Mouse (Mus musculus) cortical plate, adult 2 months (tissue): ENCODE results near the gene Prss53. TPM values are rescaled to one million over a fixed set of nuclear protein-coding genes. Genes with fewer than 3 reads are reported as not detected.

Experiments used
- H3K27ac ChIP-seq: fragments of 200-500 bp; 2 replicates; pipeline ENCODE4 v1.5.1; 2012; ENCODE audit warnings: low read length, control low read depth, inconsistent platforms; ENCODE audit not compliant: insufficient read depth
- H3K4me1 ChIP-seq: fragments of 200-500 bp; 2 replicates; pipeline ENCODE4 v1.6.1; 2011; ENCODE audit warnings: low read length; ENCODE audit not compliant: control insufficient read depth, insufficient read depth
- H3K4me3 ChIP-seq: fragments of 200-500 bp; 2 replicates; pipeline ENCODE4 v1.5.1; 2011; ENCODE audit warnings: mild to moderate bottlenecking, low read length, control low read depth; ENCODE audit not compliant: insufficient read depth
- CTCF ChIP-seq: fragments of 200-500 bp; IDR thresholded peaks from 2 replicates; pipeline ENCODE4 v1.5.1; 2011; ENCODE audit warnings: mild to moderate bottlenecking, control low read depth, low read length; ENCODE audit not compliant: insufficient read depth; ENCODE audit errors: extremely low read depth
- POLR2A ChIP-seq: fragments of 200-500 bp; IDR thresholded peaks from 2 replicates; pipeline ENCODE4 v1.6.1; 2011; ENCODE audit warnings: mild to moderate bottlenecking, low read length, control low read depth; ENCODE audit not compliant: insufficient read depth; ENCODE audit errors: extremely low read depth
- polyA plus RNA-seq: library from polyadenylated mRNA; depleted of rRNA; stranded (reverse); fragments of >200 nt; gene quantifications from 2 replicates; pipeline ENCODE4 v1.2.3, GENCODE M21; 2012

Prss53 gene
- polyA plus RNA-seq, 1 experiment: 4.6 TPM

DNA sequence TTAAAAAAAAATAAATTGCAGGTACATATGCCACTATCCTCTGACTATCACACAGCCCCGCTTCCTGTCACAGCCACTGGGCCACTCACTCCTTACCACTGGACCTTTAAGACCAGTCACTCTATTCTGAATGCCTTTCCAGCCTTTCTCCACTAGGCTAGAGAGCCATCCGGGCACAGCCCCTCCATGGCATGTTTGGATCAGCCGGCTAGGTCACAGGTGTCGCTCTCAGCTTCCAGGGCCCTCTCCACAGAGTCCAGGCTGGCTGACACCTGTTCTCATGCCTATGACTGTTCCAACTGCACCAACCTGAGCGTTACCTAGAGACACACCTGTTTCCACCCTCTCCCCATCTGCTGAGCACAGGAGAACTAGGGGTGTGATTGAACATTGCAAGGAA is 37.8 kb upstream of the Prss53 start:
- H3K27ac ChIP-seq: no peak overlapping the region
- TF ChIP-seq POLR2A: no peak
- TF ChIP-seq CTCF: no peak
- no peak overlapping the region for H3K4me3 ChIP-seq
- no peaks in the 10 kb centered on the region for H3K4me1 ChIP-seq

DNA sequence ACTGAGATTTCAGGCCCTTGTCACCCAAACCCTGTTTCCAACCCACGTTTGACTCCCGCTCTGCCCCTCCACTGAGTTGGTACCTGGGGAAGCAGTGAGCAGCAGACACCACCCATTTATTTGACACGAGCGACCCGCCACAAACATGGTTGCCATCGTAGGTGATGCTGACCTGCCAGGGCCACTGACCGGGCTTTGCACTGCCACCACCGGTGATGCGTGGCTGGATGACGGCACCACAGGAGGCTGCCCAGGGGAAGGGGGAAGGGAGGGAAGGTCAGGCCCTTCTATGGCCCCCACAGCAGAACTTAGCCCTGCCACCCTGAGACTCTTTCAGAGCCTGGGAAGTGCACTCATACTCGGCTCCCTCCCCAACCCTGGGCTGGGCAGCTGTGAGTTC is 37.0 kb upstream of the Prss53 start:
- Histone ChIP-seq H3K4me1 (no peaks in the 10 kb centered on the region), H3K27ac (no peak overlapping the region), H3K4me3 (no peak overlapping the region)
- TF ChIP-seq CTCF (no peak), POLR2A (no peak)

DNA sequence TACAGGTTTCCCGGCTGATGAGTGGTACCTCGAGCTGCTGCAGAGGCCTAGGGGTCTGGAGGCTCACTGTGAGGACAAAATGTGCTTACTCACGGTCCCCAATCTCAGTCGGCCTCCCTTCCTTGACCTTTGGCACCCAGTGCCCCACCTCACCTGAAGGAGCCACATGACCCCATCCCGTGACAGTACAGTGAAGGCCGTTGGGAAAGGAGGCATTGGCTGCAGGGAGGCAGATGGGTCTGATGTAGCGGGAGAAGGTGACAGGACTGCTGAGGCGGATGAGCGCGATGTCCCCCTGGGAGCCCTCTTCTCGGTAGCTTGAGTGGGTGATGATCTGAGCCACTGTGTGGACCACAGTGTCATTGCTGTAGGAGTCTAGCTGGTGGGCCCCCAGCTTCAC is 36.1 kb upstream of the Prss53 start:
- H3K4me1 ChIP-seq: no peaks in the 10 kb centered on the region
- H3K4me3 ChIP-seq: no peak overlapping the region
- no peak overlapping the region for H3K27ac ChIP-seq
- TF ChIP-seq CTCF (no peak), POLR2A (no peak)

DNA sequence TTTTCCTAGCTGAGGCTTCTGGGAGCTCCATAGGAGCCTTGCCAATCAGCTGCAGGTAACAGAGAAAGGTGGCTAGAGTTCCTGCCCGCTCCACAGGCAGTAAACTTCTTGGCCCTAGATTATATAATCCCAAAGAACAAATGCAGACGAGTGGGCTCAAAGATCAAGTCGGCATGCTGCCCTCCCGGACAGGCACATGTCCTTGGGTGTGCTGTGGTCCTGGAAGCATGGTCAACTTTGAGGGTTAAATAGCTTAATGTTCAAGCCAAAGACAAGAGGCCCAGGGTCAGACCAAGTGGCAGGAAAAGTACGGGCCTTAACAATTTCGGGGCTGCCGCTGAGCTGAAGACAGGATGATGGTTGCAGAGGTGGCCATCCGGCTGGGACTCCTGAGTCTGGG is 35.3 kb upstream of the Prss53 start:
- Histone ChIP-seq H3K4me3 (no peak overlapping the region), H3K4me1 (no peaks in the 10 kb centered on the region), H3K27ac (no peak overlapping the region)
- TF ChIP-seq POLR2A (no peak), CTCF (no peak)

DNA sequence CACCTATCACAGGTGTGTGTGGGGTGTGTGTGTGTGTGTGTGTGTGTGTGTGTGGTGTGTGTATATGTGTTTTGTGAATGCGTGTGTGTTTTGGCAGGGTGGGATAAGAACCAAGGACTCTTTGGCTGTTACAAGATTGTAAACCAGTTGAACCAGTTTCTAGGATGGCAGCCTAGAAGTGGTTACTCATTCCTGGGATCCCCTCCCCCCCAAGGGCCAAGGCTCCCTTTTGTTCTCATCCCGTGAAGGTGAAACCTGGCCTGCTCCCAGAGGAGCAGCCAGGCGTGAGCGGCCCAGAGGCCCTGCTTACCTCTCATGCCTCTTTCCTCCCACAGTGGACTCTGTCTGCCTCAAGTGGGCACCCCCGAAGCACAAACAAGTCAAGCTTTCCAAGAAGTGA is 34.5 kb upstream of the Prss53 start:
- no peak overlapping the region for H3K4me3 ChIP-seq
- no peak overlapping the region for H3K27ac ChIP-seq
- H3K4me1 ChIP-seq: no peaks in the 10 kb centered on the region
- TF ChIP-seq POLR2A (no peak), CTCF (no peak)

DNA sequence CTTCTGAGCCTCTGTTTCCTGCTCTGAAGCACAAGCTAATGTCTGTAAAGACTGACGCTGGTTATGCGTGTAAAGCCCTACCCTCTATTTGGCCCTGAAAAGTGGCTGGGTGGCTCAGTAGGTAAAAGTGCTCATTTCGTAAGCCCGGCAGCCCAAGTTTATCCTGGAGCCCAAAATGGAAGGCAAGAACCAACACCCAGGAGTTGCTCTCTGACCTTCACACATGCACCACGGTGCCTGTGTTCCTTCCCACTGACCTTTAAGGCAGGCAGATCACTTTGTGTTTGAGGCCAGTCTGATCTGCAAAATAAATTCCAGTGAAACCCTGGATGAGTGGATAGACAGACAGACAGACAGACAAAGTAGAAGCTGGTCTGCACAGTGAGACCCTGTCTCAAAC is 32.9 kb upstream of the Prss53 start:
- H3K27ac ChIP-seq: no peak overlapping the region
- H3K4me1 ChIP-seq: no peaks in the 10 kb centered on the region
- TF ChIP-seq POLR2A (no peak), CTCF (no peak)
- no peak overlapping the region for H3K4me3 ChIP-seq

DNA sequence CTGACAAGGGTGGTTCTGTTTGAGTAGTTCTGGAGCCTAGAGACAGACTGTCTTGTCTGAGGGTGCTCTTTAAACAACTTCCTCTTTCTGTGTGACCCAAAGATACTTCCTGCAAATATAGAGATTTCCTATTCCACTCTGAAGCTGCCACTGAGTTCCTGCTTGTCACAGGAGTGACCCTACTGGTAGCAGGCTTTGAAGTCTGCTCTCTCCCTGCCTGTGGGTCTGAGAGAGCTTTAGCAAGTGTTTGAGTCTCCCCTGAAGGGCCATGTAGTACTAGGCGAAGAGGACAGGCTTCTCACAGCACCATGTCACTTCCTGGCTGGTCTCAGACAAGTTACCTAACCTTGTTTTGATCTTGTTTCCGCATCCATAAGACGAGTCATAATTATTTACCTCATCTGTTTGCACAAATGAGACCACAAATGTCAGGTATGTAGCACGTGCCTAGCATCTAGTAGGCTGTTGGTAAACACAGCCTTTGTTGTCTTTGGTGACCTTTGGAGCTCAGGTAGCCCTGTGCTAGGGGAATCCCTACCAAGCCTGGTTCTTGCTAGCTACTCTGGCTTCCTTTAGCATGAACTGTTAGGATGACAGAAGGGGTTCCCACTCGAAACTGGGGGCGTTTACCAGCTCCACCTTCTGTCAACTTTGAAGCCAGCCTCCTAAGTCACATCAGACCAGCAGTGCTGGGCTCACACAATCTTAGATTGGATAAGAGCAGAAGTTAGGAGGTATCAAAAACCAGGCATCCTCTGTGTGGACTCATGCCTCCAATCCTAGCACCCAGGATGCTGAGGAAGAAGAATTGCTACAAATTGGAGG is 31.9 kb upstream of the Prss53 start:
- Histone ChIP-seq H3K27ac (0 out of 2 replicates have a peak overlapping the region, but pooled peaks have one; percentile 33), H3K4me1 (no peaks in the 10 kb centered on the region), H3K4me3 (no peak overlapping the region)
- TF ChIP-seq CTCF: no peak
- no peak for TF ChIP-seq POLR2A

DNA sequence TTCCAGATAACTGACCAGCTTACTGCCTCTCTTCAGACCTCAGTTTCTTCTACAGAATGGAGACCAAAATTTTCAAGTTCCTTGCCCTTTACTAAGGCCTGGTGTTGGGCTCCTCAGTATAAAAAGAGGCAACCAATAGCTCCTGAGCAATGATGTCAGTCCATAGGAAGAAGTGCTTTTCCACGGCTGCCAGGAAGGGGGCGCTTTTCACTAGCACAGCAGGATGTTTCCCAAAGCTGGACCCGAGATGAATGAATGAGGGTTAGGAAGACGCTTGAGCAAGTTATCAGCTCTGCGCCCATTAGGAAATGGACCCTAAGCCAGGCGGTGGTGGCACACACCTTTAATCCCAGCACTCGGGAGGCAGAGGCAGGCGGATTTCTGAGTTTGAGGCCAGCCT is 30.7 kb upstream of the Prss53 start:
- TF ChIP-seq POLR2A (no peak), CTCF (peak; percentile 41; the same call in 1 of the 2 replicates)
- Histone ChIP-seq H3K4me1 (no peaks in the 10 kb centered on the region), H3K27ac (no peak overlapping the region), H3K4me3 (no peak overlapping the region)

DNA sequence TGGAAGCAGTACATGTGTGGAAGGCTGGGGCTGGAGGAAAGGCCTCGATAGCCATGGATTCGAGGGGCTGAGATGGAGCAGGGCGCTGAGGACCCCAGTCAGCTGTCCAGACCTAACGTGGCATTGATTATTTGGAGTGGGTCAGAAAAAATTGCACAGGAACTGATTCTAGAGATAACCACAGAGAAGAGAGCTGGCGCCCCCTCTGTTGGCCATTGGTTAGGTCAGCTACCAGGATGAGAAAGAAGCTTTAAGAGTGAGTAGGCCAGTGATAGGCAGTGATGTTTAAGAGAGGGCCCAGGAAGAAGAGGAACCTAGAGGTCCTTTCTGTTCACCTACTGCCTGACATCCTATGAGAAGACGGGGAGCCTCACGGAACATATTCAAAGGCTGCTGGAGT is 28.5 kb upstream of the Prss53 start:
- TF ChIP-seq POLR2A (no peak), CTCF (peak; percentile 19; the same call in 1 of the 2 replicates)
- no peak overlapping the region for H3K4me3 ChIP-seq
- H3K27ac ChIP-seq: no peak overlapping the region
- H3K4me1 ChIP-seq: no peaks in the 10 kb centered on the region

DNA sequence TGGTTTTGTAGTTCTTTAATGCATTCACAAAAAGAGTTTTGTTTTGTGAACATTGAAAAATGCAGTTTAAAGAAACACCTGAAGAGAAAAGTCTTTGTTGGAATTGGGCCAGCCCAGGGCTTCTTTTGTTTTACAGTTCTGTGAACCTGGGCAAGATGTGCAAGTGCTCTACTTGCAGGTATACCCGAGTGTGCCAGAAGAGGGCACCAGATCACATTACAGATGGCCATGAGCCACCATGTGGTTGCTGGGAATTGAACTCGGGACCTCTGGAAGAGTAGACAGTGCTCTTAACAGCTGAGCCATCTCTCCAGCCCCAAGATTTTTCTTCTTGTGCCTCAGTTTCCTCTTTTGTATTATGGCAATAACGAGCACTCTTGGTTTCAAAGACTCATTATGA is 27.4 kb upstream of the Prss53 start:
- no peak overlapping the region for H3K27ac ChIP-seq
- no peaks in the 10 kb centered on the region for H3K4me1 ChIP-seq
- H3K4me3 ChIP-seq: no peak overlapping the region
- TF ChIP-seq POLR2A (no peak), CTCF (peak; percentile 25; the same call in 1 of the 2 replicates)
